Mouse (Mus musculus): ENCODE measurements around the gene Scn2a. TPM values are rescaled to one million over a fixed set of nuclear protein-coding genes. Genes with fewer than 3 reads are reported as not detected.
"Not testable (repeated sequence)": the region's sequence is repeated elsewhere in the genome, so short reads cannot be mapped to it uniquely, and the experiment has no call there.

The Scn2a gene
- polyA plus RNA-seq, 1 experiment from 2014 or later = 4.5 TPM

DNA sequence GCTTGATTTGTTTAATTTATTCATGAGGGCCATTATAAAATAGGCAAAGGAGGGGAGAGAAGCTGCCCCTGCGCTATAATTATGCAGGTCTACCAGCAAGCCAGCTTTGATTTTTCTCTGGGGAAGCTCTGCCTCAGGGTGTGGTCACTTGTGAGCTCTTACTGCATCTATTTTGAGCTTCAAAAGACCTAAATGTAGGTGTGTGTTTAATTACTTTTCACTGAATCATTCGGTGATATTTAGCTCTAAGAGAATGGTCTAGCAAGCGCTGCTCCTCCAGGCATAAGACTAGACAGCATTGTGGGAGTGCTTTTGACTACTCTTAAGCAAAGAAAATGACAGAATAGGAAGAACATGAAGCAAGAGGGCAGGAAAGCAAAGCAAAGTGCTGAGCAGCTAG, 80.6 kb downstream of the Scn2a start:
- 85% methylated on average over 3 of the region's 3 CpGs for WGBS
- no peak for ATAC-seq (ENCODE audit: insufficient number of reproducible peaks, insufficient read depth, low FRiP score, low TSS enrichment, low read depth)

DNA sequence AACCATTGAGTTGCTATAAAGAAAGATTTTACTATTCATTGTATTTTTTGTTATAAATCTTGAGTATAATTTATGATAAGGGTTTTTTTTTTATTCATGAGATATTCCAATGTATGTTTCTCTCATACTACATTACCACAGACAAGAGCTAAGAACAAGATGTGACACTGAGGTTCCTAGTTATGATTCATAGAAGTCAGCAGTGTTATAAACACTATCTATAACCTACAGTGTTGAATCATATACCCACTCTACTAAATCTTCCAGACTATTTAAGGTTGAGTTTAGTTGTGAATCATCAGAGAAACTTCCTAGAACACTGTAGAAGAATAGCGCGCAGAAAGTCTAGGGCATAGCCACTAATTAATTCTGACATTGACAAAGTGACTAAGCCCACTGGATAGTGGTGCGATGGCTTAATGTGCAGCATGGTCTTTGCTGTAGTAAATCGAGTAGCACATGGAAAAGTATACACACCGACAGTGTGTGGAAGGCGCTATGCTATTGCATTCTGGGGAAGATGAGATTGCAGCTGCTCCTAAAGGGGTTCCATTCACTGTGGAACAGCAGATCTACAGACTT, 101.7 kb downstream of the Scn2a start:
- no peak overlapping the region for H3K4me3 ChIP-seq
- H3K36me3 ChIP-seq = no peaks in the 10 kb centered on the region
- H3K9ac ChIP-seq = no peak overlapping the region
- H3K9me3 ChIP-seq = no peaks in the 10 kb centered on the region
- 88% methylated on average over 6 of the region's 6 CpGs for WGBS
- H3K4me2 ChIP-seq = no peak overlapping the region
- H3K4me1 ChIP-seq = no peaks in the 10 kb centered on the region
- ATAC-seq (ENCODE audit: insufficient number of reproducible peaks, insufficient read depth, low FRiP score, low TSS enrichment, low read depth) = no peak
- no peaks in the 10 kb centered on the region for H3K27me3 ChIP-seq
- no peak overlapping the region for H3K27ac ChIP-seq

More for the DNA sequence above, 80.6 kb downstream of the Scn2a start:
- Histone ChIP-seq H3K27me3 (no peaks in the 10 kb centered on the region), H3K9ac (no peak overlapping the region), H3K4me3 (no peak overlapping the region), H3K27ac (no peak overlapping the region), H3K4me2 (no peak overlapping the region), H3K9me3 (no peaks in the 10 kb centered on the region), H3K36me3 (no peaks in the 10 kb centered on the region), H3K4me1 (no peaks in the 10 kb centered on the region)

DNA sequence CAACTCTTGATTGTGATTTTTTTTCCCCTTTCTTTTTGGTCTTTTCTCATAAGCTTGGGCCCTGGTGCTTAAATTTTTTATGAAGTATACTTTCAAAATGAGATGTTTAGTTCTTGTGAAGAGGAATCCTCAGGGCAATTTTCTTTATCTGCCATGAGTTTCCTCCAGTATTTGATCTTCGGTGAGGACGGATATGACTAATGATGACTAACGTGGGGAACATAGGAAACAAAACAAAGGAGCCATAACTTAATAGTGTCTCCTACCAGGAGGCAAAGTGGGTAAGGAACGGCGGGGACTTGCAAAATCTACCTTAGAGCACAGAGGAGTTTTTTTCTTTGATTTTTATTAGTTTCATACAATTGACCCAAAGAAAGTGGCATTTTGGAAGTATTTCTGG, 124.8 kb downstream of the Scn2a start:
- ATAC-seq (ENCODE audit: insufficient number of reproducible peaks, insufficient read depth, low FRiP score, low TSS enrichment, low read depth) = no peak

DNA sequence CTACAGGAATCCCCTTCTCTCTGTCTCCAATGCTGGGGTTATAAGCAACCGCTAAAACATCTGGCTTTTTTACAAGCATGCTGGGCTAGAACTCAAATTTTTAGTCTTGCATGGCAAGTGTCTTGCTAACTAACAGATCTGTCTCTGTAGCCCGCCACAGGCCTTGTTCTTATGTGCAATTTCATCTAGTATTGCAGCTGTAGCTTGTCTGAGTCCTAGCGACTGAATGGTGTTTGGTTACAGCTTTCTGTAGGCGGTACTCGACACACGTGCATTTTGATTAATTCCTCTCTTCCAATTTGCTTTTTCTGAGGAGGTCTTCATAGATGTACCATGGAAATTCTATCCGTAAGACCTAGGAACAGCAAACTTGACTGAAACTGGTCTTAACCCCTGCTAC, 161.9 kb downstream of the Scn2a start:
- no peak overlapping the region for H3K4me3 ChIP-seq
- H3K36me3 ChIP-seq = no peaks in the 10 kb centered on the region
- no peak overlapping the region for H3K4me2 ChIP-seq
- no peaks in the 10 kb centered on the region for H3K9me3 ChIP-seq
- no peak overlapping the region for H3K9ac ChIP-seq
- ATAC-seq (ENCODE audit: insufficient number of reproducible peaks, insufficient read depth, low FRiP score, low TSS enrichment, low read depth) = no peak
- no peaks in the 10 kb centered on the region for H3K4me1 ChIP-seq
- H3K27ac ChIP-seq = no peak overlapping the region
- no peaks in the 10 kb centered on the region for H3K27me3 ChIP-seq
- WGBS = 24% methylated on average over 7 of the region's 7 CpGs

More for the DNA sequence above, 124.8 kb downstream of the Scn2a start:
- Histone ChIP-seq H3K9ac (no peak overlapping the region), H3K9me3 (no peaks in the 10 kb centered on the region), H3K27ac (no peak overlapping the region), H3K4me2 (no peak overlapping the region), H3K36me3 (no peaks in the 10 kb centered on the region), H3K27me3 (no peaks in the 10 kb centered on the region), H3K4me3 (no peak overlapping the region), H3K4me1 (no peaks in the 10 kb centered on the region)
- 89% methylated on average over 5 of the region's 5 CpGs for WGBS

DNA sequence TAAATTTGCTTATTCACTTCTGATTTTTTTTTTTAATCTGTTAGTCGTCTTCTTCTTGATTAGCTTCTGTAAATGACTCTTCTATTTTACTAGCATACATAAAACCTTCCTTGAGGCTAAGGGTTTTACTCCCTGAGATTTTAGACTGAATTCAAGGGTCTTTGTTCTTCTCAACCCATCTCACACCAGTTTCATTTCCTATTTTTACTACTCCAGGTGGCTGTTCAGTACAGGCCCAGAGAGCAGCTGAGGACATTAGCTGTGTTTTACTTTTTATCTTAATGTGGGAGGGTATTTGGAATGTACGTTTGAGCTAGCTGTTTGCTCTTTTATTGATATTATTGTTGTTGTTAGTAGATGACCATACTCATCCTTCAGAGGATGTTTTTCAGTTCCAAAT, 162.8 kb downstream of the Scn2a start:
- H3K9me3 ChIP-seq = no peaks in the 10 kb centered on the region
- H3K27me3 ChIP-seq = no peaks in the 10 kb centered on the region
- no peak overlapping the region for H3K9ac ChIP-seq
- H3K27ac ChIP-seq = no peak overlapping the region
- 69% methylated on average over 2 of the region's 2 CpGs for WGBS
- no peaks in the 10 kb centered on the region for H3K36me3 ChIP-seq
- no peak for ATAC-seq (ENCODE audit: insufficient number of reproducible peaks, insufficient read depth, low FRiP score, low TSS enrichment, low read depth)
- H3K4me3 ChIP-seq = no peak overlapping the region
- H3K4me1 ChIP-seq = no peaks in the 10 kb centered on the region
- no peak overlapping the region for H3K4me2 ChIP-seq

DNA sequence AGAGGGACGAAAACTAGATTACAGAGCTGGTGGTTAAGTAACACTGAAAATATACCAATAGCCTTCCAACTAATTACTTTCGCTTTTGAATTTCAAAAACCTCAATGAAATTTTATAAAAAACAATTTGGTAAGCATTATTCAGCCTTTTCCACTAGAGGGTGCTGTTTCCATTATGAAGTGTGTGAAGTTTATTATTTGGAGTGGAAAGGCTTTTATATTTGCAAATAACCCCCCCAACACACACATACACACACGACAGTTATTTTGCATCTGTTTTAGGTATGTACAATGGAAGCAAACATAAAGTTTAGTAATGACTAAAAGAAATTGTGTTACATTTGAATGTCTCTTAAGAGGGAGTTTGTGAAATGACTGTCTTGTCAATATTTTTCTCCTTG, 171.9 kb downstream of the Scn2a start:
- peaks cover 17% of the 10 kb centered on the region for H3K9me3 ChIP-seq
- H3K27me3 ChIP-seq = no peaks in the 10 kb centered on the region
- ATAC-seq (ENCODE audit: insufficient number of reproducible peaks, insufficient read depth, low FRiP score, low TSS enrichment, low read depth) = no peak
- H3K4me3 ChIP-seq = no peak overlapping the region
- no peak overlapping the region for H3K27ac ChIP-seq
- H3K36me3 ChIP-seq = no peaks in the 10 kb centered on the region
- WGBS = 29% methylated on average over 3 of the region's 3 CpGs
- H3K4me2 ChIP-seq = no peak overlapping the region; the same call in 1 of the 2 replicates
- H3K4me1 ChIP-seq = no peaks in the 10 kb centered on the region
- no peak overlapping the region for H3K9ac ChIP-seq

DNA sequence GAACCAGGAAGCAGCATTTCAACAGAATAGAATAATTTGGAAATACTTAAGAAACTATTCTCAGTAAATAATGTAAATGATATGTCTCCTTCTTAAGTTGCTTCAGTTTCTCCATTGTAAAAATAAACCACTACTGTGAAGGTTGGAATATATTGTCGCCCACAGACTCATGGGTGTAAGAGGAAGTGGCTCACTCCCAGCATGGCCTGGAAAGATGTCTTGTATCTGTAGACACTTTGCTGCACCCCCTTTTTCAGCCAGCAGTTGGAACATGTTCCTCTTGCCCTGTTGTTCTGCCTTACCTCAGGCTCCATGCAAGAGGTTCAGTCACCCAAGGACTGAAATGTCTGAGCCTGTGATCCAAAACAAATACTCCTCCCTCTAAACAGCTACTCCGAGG, 173.0 kb downstream of the Scn2a start:
- Histone ChIP-seq H3K9ac (no peak overlapping the region), H3K4me2 (no peak overlapping the region), H3K27me3 (no peaks in the 10 kb centered on the region), H3K9me3 (peaks cover 17% of the 10 kb centered on the region), H3K4me3 (no peak overlapping the region), H3K4me1 (no peaks in the 10 kb centered on the region), H3K27ac (no peak overlapping the region), H3K36me3 (no peaks in the 10 kb centered on the region)
- ATAC-seq (ENCODE audit: insufficient number of reproducible peaks, insufficient read depth, low FRiP score, low TSS enrichment, low read depth) = no peak
- 69% methylated on average over 2 of the region's 2 CpGs for WGBS

DNA sequence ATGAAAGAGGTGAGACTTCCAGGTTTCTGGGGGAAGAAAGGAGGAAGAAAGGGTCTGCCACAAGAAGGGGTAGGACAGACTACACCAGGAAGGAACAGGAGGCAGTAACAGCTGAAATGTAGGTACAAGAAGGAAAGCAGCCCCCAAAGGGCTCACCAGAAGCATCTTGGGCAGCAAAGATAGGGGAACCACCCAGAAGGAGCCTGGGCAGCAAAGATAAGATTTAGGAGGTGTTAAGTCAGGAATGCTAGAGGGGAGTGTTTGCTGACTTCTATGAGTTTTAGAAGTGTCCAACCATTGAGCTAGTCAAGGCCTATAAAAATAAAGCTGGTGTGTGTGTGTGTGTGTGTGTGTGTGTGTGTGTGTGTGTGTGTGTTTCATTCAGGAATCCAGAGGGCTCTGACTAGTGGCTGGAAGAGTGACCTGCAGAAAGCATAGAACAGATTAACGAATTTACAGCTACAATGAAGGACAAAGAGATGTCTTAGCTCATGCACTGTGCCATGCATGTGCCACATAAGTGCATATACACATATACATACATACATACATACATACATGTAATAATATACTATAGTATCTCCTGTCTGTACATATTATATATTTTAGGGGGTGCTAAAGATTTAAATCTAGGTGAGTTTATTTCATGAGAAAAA, 180.6 kb downstream of the Scn2a start:
- WGBS = 92% methylated on average over 1 of the region's 1 CpGs
- H3K9ac ChIP-seq = no peak overlapping the region
- no peaks in the 10 kb centered on the region for H3K27me3 ChIP-seq
- H3K36me3 ChIP-seq = no peaks in the 10 kb centered on the region
- H3K4me3 ChIP-seq = no peak overlapping the region
- H3K4me1 ChIP-seq = no peaks in the 10 kb centered on the region
- no peak overlapping the region for H3K4me2 ChIP-seq
- no peak overlapping the region for H3K27ac ChIP-seq
- H3K9me3 ChIP-seq = peaks cover 6% of the 10 kb centered on the region; the same call in 1 of the 2 replicates
- no peak for ATAC-seq (ENCODE audit: insufficient number of reproducible peaks, insufficient read depth, low FRiP score, low TSS enrichment, low read depth)

DNA sequence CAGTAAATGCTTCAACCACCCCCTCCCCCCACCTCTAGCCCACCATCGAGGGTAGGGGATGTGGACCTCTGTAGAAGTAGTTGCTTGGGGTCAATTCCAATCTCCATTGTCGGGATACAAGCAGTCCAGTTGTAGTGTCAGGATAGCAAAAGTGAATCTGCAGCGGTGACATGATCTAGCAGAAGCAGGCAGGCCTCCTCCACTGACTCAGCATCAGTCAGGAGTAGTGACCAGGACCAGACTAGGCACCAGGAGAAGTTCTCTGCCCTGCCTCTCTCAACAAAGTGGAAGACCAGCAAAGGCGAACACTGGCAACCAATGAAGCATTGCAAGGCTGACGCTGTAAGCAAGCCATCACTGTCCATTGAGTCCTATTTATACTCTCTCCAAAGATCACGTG, 186.0 kb downstream of the Scn2a start:
- Histone ChIP-seq H3K4me2 (no peak overlapping the region), H3K27ac (no peak overlapping the region), H3K9me3 (no peaks in the 10 kb centered on the region), H3K9ac (no peak overlapping the region), H3K4me3 (no peak overlapping the region), H3K27me3 (no peaks in the 10 kb centered on the region), H3K36me3 (no peaks in the 10 kb centered on the region), H3K4me1 (no peaks in the 10 kb centered on the region)
- WGBS = 87% methylated on average over 6 of the region's 6 CpGs
- no peak for ATAC-seq (ENCODE audit: insufficient number of reproducible peaks, insufficient read depth, low FRiP score, low TSS enrichment, low read depth)

DNA sequence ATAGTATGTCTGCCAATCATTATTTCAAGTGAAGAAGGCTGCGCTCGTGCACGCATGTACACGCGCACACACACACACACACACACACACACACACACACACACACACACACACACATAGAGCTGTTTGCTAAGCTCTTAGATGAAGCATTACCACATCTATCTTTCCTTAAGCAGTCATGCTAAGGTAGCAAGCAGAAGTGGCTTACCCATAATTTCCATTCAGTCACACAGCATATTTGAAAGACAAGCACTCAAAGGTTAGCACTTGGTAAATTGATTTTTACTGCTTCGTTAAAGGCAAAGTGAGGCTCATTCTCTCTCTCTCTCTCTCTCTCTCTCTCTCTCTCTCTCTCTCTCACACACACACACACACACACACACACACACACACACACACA, 190.6 kb downstream of the Scn2a start:
- H3K9ac ChIP-seq; H3K4me2 ChIP-seq; H3K4me3 ChIP-seq; H3K27me3 ChIP-seq; H3K4me1 ChIP-seq; H3K27ac ChIP-seq; H3K9me3 ChIP-seq; H3K36me3 ChIP-seq; ATAC-seq (ENCODE audit: insufficient number of reproducible peaks, insufficient read depth, low FRiP score, low TSS enrichment, low read depth): not testable (repeated sequence)
- 76% methylated on average over 6 of the region's 6 CpGs for WGBS

All from embryonic facial prominence, embryonic 13.5 days (tissue).